Mouse (Mus musculus) E14TG2a.4 (cell line): ENCODE results near the gene B230217C12Rik.

ENCODE experiments used
- CTCF ChIP-seq: conservative IDR thresholded peaks from 2 replicates; pipeline ENCODE4 v1.5.1; 2014; ENCODE audit warnings: low read length
- POU5F1 ChIP-seq: IDR thresholded peaks from 2 replicates; pipeline ENCODE4 v1.6.1; 2014; ENCODE audit warnings: low read length, borderline replicate concordance

DNA sequence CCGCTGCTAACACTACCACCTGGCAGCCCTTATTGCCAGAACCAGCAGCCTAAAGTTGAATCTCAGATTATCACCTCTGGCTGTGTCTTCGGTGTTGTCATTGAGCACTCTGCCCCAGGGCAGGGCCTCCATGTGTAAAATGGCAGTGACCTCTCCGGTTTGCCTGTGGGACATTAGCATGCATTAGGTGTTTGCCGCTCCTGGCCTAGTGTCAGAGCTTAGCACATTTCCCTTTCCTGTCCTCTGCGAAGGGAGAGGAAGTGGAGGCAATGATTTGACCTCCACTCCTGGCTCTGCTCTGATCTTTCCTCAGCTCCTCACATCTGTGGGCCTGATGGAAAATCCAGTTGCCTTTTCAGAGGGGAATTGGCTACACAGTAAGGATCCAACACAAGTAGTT, 20.7 kb upstream of the B230217C12Rik start:
- TF ChIP-seq CTCF (no peak), POU5F1 (no peak)
